Mouse (Mus musculus) gastrocnemius, adult 2 months (tissue): ENCODE data around the gene Tceanc2. TPM values are rescaled to one million over a fixed set of nuclear protein-coding genes. Genes with fewer than 3 reads are reported as not detected.

Source experiments
- DNase-seq: peaks from one replicate; pipeline ENCODE4 v3.0.0; 2022
- H3K27ac ChIP-seq: fragments of 200-600 bp; 2 replicates; pipeline ENCODE4 v1.8.1; 2022; ENCODE audit warnings: mild to moderate bottlenecking
- H3K4me3 ChIP-seq: fragments of 200-600 bp; 2 replicates; pipeline ENCODE4 v1.8.1; 2022; ENCODE audit warnings: mild to moderate bottlenecking, moderate library complexity
- CTCF ChIP-seq: fragments of 200-600 bp; IDR thresholded peaks from 2 replicates; pipeline ENCODE4 v1.8.1; 2022; ENCODE audit warnings: antibody characterized with exemption, mild to moderate bottlenecking, moderate library complexity
- intact Hi-C: fragments of 180-260 bp; cut with DNase I; formaldehyde crosslinking; loops from one replicate; pipeline ENCODE4 v1.15.1; 2025
- total RNA-seq, 2 experiments: library from RNA; stranded (reverse); gene quantifications; 2 replicates each; pipeline ENCODE4 v1.2.3; 2021

Tceanc2 gene
- total RNA-seq, 2 experiments from 2014 or later = 12.6 to 13.2 TPM

GRCm38 (mm10) chr4:107203001-107203400 lies 24.1 kb upstream of the Tceanc2 start:
- Histone ChIP-seq H3K4me3 (no peak overlapping the region), H3K27ac (no peak overlapping the region)
- no peak for DNase-seq
- intact Hi-C loops = no loop called here
- no peak for TF ChIP-seq CTCF

- no peak for TF ChIP-seq CTCF
- DNase-seq = no peak
- H3K4me3 ChIP-seq = no peak overlapping the region
- no peak overlapping the region for H3K27ac ChIP-seq
- intact Hi-C loops = no loop called here
Observed at GRCm38 (mm10) chr4:107201779-107202178, 22.9 kb upstream of the Tceanc2 start.

DNA sequence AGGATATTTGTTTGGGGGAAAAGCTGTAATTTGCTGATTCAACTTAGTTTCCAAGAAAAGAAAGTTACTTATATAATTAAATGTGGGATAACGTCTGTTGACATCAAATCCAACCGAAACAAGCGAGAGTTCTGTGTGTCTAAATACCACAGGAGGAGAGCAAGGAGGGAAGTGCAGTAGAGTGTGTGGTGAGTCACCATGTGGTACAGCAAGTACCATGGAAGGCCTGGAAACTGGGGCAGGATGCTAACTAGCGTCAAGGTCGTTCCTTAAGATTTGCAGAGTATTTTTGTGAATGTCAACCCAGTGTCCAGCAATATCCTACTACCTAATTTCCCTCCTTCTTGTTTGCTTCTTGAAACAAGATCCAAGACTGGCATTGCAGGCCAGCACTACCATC lies 19.2 kb upstream of the Tceanc2 start:
- DNase-seq = no peak
- Histone ChIP-seq H3K27ac (no peak overlapping the region), H3K4me3 (no peak overlapping the region)
- TF ChIP-seq CTCF = no peak
- intact Hi-C loops = loop anchor here (5.0 kb wide), 1 partner anchor 44 kb away; no protein-coding TSS in a partner anchor

GRCm38 (mm10) chr4:107196454-107196853 lies 17.5 kb upstream of the Tceanc2 start:
- DNase-seq = no peak
- intact Hi-C loops = loop anchor here (5.0 kb wide), 1 partner anchor 46 kb away; no protein-coding TSS in a partner anchor
- no peak overlapping the region for H3K4me3 ChIP-seq
- TF ChIP-seq CTCF = no peak
- no peak overlapping the region for H3K27ac ChIP-seq

DNA sequence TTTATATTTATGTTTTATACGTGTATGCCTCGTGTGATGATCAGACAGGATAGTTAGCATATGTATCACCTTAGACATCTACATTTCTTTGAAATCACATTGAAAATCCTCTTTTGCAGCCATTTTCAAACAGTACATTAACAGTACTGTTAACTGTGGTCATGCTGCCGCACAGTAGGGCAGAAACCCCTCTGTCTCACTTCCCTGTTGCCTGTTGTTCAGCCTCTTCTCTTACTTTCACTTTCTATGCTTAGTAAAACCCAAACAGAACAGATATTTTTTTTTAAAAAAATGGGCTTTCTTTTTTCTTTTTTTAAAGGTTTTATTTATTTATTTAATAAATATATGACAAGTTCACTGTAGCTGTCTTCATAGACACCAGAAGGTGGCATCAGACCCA lies 14.9 kb upstream of the Tceanc2 start:
- no peak overlapping the region for H3K4me3 ChIP-seq
- H3K27ac ChIP-seq = no peak overlapping the region
- intact Hi-C loops = no loop called here
- TF ChIP-seq CTCF = no peak
- DNase-seq = no peak

DNA sequence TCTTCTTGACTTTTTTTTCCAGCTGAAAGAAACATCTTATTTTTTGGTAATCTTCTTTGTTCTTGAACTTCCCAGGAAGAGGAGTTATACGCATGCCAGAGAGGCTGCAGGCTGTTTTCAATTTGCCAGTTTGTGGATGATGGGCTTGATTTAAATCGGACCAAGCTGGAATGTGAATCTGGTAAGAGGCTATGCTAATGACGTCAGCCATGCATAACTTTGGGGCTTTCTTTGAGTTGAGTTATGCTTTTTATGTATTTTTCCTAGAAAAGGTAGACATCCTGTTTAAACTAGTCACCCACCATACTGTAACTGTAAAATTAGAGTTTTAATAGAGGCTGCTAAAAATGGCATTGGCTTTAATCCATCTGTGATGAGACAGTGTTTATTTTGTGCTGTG lies 6.8 kb upstream of the Tceanc2 start:
- H3K27ac ChIP-seq = no peak overlapping the region
- intact Hi-C loops = no loop called here
- DNase-seq = no peak
- no peak overlapping the region for H3K4me3 ChIP-seq
- no peak for TF ChIP-seq CTCF

DNA sequence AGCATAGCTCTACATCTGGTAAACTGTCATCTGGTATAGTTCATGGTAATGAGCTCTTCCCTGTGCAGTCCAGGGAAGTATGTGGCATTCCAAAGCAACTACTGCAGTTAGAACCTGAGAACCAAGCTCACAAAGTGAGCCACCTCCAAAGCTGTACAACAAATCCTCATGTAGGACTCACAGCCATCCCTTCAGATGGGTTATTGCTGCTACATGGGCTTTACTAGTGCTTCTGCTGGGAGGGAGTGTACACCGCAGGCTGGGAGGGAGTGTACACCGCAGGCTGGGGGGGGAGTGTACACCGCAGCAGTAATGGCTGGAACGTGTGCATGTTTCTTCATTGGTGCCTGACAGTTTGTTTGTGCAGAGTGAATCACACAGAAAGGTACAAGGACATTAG lies 4.3 kb upstream of the Tceanc2 start:
- H3K27ac ChIP-seq = no peak overlapping the region
- intact Hi-C loops = loop anchor here (5.0 kb wide), 1 partner anchor 129 kb away; the partner anchor contains the start of gene Yipf1
- H3K4me3 ChIP-seq = no peak overlapping the region
- DNase-seq = no peak
- TF ChIP-seq CTCF = no peak

DNA sequence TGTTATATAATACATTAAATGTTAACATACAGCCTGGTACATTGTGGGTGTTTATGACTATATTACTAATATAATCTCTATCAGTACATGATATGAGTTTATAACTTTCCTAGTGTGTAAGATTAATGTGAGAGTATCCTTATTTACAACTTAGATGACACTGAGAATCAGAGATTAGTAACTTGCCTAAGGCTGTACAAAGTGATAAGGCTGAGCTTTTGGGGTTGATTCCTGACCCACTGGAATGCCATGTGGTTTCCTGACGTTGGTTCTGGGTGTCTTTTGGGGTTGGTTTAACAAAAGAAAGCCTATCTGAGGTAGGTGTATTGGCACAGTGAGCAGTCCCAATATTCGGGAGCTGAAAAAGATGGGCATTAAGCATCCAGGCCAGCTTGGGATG lies 3.9 kb upstream of the Tceanc2 start:
- TF ChIP-seq CTCF = no peak
- intact Hi-C loops = loop anchor here (5.0 kb wide), 1 partner anchor 130 kb away; the partner anchor contains the start of gene Yipf1

DNA sequence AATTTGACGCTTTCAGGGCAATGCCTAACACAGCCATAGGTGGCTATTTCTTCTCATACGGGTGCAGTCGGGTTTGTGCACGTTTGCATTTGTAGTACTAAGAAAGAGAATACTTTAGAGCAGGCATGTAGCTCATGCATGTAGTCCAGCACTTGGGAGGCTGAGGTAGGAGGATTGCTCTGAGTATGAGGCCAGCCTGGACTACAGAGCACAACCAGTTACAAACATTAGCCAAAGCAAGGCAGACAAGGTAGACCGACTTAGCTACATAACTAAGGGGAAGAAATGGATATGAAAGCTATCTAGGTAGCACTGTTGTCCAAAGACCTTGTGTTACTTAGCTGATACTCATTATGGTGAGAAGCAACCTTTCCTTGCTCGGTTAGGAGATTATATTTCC lies 3.0 kb upstream of the Tceanc2 start:
- no peak for TF ChIP-seq CTCF
- Histone ChIP-seq H3K4me3 (no peak overlapping the region), H3K27ac (no peak overlapping the region)
- intact Hi-C loops = loop anchor here (5.0 kb wide), 1 partner anchor 130 kb away; the partner anchor contains the start of gene Yipf1
- DNase-seq = no peak

More for the DNA sequence above, 3.9 kb upstream of the Tceanc2 start:
- H3K27ac ChIP-seq = no peak overlapping the region
- no peak for DNase-seq
- no peak overlapping the region for H3K4me3 ChIP-seq

GRCm38 (mm10) chr4:107180746-107181145 lies 1.8 kb upstream of the Tceanc2 start:
- no peak overlapping the region for H3K27ac ChIP-seq
- intact Hi-C loops = loop anchor here (5.0 kb wide), 1 partner anchor 132 kb away; the partner anchor contains the start of gene Yipf1
- no peak for TF ChIP-seq CTCF

GRCm38 (mm10) chr4:107179561-107179960 lies 645 bp upstream of the Tceanc2 start:
- intact Hi-C loops = no loop called here
- H3K27ac ChIP-seq = peak overlapping the region; percentile 97
- no peak for TF ChIP-seq CTCF
- no peak for DNase-seq
- H3K4me3 ChIP-seq = peak overlapping the region; percentile 93

More at GRCm38 (mm10) chr4:107180746-107181145, 1.8 kb upstream of the Tceanc2 start:
- DNase-seq = no peak
- no peak overlapping the region for H3K4me3 ChIP-seq

- 0 out of 2 replicates have a peak, but pooled peaks have one; percentile 1 for TF ChIP-seq CTCF
- intact Hi-C loops = loop anchor here (1.0 kb wide), 1 partner anchor 75 kb away; the partner anchor contains the start of genes Hspb11 and Lrrc42
- DNase-seq = peak; percentile 99
- Histone ChIP-seq H3K27ac (peak within 1 kb of the TSS; percentile 97), H3K4me3 (peak within 1 kb of the TSS; percentile 93)
Observed at GRCm38 (mm10) chr4:107178182-107178829, 610 bp downstream of the Tceanc2 start, which contains the start of gene Tmem59. Gene Tmem59 (plus strand): TSS chr4:107178399.

DNA sequence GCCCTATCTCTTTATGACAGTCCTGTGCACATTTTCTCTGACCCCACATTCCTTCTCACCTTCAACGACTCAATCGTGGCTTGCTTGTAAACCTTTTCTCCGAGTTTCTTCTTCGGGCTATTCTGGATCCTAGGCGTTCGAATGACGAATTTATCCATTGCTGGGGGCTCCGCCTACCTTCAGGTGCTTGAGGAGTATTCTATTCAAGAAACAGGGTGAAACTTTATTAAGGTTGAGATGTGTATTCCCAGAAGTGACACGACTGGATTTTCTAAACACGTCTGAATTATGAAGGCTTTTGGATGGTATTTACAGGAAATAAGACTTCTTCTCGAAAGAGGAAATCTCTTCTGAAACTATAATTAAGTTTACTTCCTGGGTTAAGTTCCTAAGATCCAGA lies 1.4 kb downstream of the Tceanc2 start:
- peak overlapping the region; percentile 97 for H3K27ac ChIP-seq
- DNase-seq = no peak
- TF ChIP-seq CTCF = no peak
- intact Hi-C loops = no loop called here
- H3K4me3 ChIP-seq = peak overlapping the region; percentile 93

- DNase-seq = no peak
- H3K4me3 ChIP-seq = no peak overlapping the region
- no peak for TF ChIP-seq CTCF
- intact Hi-C loops = loop anchor here (5.0 to 10.0 kb wide), 2 partner anchors 363 to 540 kb away; partner anchors contain the start of gene Acot11
- H3K27ac ChIP-seq = no peak overlapping the region
Observed at GRCm38 (mm10) chr4:107167798-107168197, 11.1 kb downstream of the Tceanc2 start.
